ENCODE assay signal across 11 mouse cellular contexts in the genomic region with DNA sequence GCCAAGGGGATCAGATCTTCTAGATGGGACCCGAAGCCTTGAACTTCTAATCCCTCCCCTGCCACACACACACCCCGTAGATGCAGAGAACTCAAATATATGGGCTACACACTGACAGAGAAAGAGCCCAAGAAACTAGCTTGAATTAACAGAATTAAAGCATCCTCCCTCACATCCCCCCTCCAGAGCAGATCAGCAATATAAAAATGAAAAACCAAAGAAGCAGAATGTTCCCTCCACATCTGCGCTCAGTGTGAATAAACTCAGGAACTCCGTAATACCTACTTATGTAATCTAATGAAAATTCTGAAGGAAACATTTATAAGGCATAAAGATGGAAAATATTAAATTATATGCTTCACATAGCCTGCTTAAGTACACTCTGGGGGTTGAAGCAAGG.
"Had no signal": no experiment of that assay in that cellular context is flagged by ENCODE, and none has a peak within 500 bp of the region (broad histone marks: within the 10 kb centered on the region; RNA-seq: fewer than 3 reads in every experiment).

No protein-coding gene starts in this region.

- DNase-seq: gastrocnemius, adult 2 months; gastrocnemius, postnatal 10 days; gastrocnemius, postnatal 25 days; heart, adult 18-20 months; heart, postnatal 10 days; heart, postnatal 4 days; kidney, adult 18-20 months; kidney, adult 9 months; kidney, postnatal 14 days; kidney, postnatal 36 days; left cerebral cortex, postnatal 4 days had no signal
